Mouse (Mus musculus) forebrain, embryonic 15.5 days (tissue): ENCODE measurements at regions not wholly inside any gene's neighbourhood (a gene's known extent, or its start where the extent isn't known, plus 50 kb on each side); places are given as distances from the start of the nearest gene placed in this dataset.

ENCODE experiments used
- ATAC-seq: fragments of 200-750 bp; cut with Nextera tagmentation; replicated peaks from 2 replicates; pipeline ENCODE4 v1.8.0; 2017; ENCODE audit warnings: mild to moderate bottlenecking, moderate TSS enrichment, moderate library complexity
- H3K27ac ChIP-seq: fragments of 300-500 bp; sonication (generic); replicated peaks from 2 replicates; pipeline ENCODE4 v1.5.1; 2015; ENCODE audit warnings: mild to moderate bottlenecking, inconsistent platforms
- H3K27me3 ChIP-seq: fragments of 300-500 bp; sonication (generic); 2 replicates; pipeline ENCODE4 v1.6.1; 2015; ENCODE audit warnings: inconsistent platforms
- H3K36me3 ChIP-seq: fragments of 300-500 bp; sonication (generic); 2 replicates; pipeline ENCODE4 v1.6.1; 2015; ENCODE audit warnings: mild to moderate bottlenecking, inconsistent platforms
- H3K4me1 ChIP-seq: fragments of 300-500 bp; sonication (generic); 2 replicates; pipeline ENCODE4 v1.6.1; 2015; ENCODE audit warnings: inconsistent platforms
- H3K4me2 ChIP-seq: fragments of 300-500 bp; sonication (generic); replicated peaks from 2 replicates; pipeline ENCODE4 v1.6.1; 2015; ENCODE audit warnings: mild to moderate bottlenecking, inconsistent platforms
- H3K4me3 ChIP-seq: fragments of 300-500 bp; sonication (generic); 2 replicates; pipeline ENCODE4 v1.5.1; 2015; ENCODE audit warnings: mild to moderate bottlenecking, inconsistent platforms
- H3K9ac ChIP-seq: fragments of 300-500 bp; sonication (generic); replicated peaks from 2 replicates; pipeline ENCODE4 v1.6.1; 2015; ENCODE audit warnings: mild to moderate bottlenecking, inconsistent platforms
- H3K9me3 ChIP-seq: fragments of 300-500 bp; sonication (generic); 2 replicates; pipeline ENCODE4 v1.6.1; 2016; ENCODE audit warnings: inconsistent platforms
- WGBS: fragments of 180-500 bp; shearing (Covaris S2); methylation state at CpG from one replicate; pipeline ENCODE4 v1.1.7; 2015; ENCODE audit warnings: mixed read lengths; 5-methylcytosine and 5-hydroxymethylcytosine counted together

GRCm38 (mm10) chr2:171348156-171348555 lies 616.5 kb downstream of the Dok5 start:
- H3K4me3 ChIP-seq = no peak overlapping the region
- no peak overlapping the region for H3K4me2 ChIP-seq
- H3K27me3 ChIP-seq = no peaks in the 10 kb centered on the region
- H3K9me3 ChIP-seq = no peaks in the 10 kb centered on the region
- H3K4me1 ChIP-seq = no peaks in the 10 kb centered on the region
- WGBS = 96% methylated on average over 2 of the region's 2 CpGs
- H3K9ac ChIP-seq = no peak overlapping the region
- H3K36me3 ChIP-seq = no peaks in the 10 kb centered on the region
- ATAC-seq = no peak
- H3K27ac ChIP-seq = no peak overlapping the region

DNA sequence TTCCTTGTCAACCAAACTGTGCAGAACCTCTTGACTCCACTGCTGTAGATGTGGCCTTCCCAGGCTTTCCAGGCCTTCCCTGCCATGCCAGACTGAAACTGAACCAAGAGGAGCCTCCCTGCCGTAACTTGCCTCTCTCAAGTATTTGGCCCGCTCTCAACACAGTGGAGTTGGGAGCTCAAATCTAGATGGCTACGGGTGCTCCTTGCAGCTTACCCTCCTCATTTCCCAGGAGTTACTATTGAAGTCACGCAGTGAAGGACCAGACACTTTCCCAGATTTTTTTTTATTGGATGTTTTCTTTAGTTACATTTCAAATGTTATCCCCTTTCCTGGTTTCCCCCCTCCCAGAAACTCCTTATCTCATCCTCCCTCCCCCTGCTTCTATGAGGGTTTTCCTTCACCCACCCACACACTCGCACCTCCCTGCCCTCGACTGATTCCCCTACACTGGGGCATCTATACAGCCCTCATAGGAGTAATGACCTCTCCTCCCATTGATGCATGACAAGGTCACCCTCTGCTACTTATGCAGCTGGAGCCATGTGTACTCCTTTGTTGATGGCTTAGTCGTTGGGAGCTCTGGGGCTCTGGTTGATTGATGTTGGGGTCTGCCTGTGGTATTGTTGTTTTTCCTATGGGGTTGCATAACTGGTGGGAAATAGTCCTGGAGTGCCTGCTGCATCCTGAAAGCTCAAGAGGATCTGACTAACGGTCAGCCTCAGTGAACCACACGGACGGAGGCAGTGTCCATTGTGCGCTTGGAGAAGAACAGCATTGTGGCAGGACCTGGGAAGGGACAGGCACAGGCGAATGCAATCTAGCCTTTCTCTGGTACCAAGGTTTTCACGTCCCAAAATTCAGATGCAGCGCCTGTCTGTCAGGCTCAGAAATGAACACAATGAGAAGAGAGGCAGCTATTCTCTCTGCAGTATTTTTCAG lies 602.5 kb downstream of the Dok5 start:
- H3K27ac ChIP-seq = no peak overlapping the region
- WGBS = 58% methylated on average over 14 of the region's 14 CpGs
- no peak overlapping the region for H3K4me3 ChIP-seq
- H3K36me3 ChIP-seq = no peaks in the 10 kb centered on the region
- ATAC-seq = no peak
- H3K4me2 ChIP-seq = no peak overlapping the region
- no peak overlapping the region for H3K9ac ChIP-seq
- H3K4me1 ChIP-seq = 0 out of 2 replicates have a peak, but pooled peaks cover 5% of the 10 kb centered on the region
- no peaks in the 10 kb centered on the region for H3K9me3 ChIP-seq
- no peaks in the 10 kb centered on the region for H3K27me3 ChIP-seq

DNA sequence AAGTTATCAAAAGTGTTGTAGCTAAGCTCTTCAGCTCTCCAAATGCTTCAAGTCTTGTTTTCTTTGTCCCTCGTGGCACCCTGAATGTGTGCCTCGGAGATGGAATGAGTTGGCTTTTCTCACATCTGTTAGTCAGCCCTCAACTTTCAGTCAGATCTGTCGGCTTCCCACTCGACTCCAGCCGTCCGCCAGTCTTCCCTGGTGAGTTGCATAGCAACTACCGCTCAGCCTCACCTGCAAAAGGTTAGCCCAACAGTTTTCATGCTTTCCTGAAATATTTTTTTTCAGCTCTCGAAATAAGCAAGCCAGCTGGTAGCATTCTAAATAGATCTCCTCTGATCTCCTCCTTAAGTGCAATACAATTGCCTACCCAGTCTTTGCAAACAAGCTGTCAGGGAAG lies 601.2 kb downstream of the Dok5 start:
- Histone ChIP-seq H3K4me2 (no peak overlapping the region), H3K9ac (no peak overlapping the region), H3K4me3 (no peak overlapping the region), H3K27ac (no peak overlapping the region), H3K9me3 (no peaks in the 10 kb centered on the region), H3K27me3 (no peaks in the 10 kb centered on the region), H3K36me3 (no peaks in the 10 kb centered on the region), H3K4me1 (0 out of 2 replicates have a peak, but pooled peaks cover 5% of the 10 kb centered on the region)
- 89% methylated on average over 8 of the region's 8 CpGs for WGBS
- ATAC-seq = no peak

DNA sequence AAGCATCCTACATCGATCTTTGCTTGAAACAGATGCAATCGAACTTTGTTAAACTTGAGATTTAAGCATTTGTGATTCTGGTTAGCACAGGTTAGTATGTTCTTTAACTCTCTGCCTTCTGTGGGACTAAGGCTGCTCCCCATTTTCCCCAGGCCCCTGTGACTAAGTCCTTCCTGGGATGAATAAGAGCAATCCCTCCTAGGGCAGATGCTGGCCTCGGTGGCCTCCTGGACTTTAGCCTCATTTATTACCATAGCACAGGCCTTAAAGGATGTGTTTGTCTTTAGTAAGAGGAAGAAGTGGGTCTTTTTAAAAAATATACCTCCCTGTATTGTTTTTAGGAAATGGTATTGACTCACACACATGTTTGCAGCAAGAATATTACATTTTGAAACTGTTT lies 599.9 kb downstream of the Dok5 start:
- Histone ChIP-seq H3K4me2 (no peak overlapping the region), H3K4me3 (no peak overlapping the region), H3K36me3 (no peaks in the 10 kb centered on the region), H3K4me1 (0 out of 2 replicates have a peak, but pooled peaks cover 5% of the 10 kb centered on the region), H3K9ac (no peak overlapping the region), H3K27ac (no peak overlapping the region), H3K27me3 (no peaks in the 10 kb centered on the region), H3K9me3 (no peaks in the 10 kb centered on the region)
- ATAC-seq = no peak
- over 99% methylated on average over 3 of the region's 3 CpGs for WGBS

- no peak overlapping the region for H3K4me3 ChIP-seq
- 73% methylated on average over 3 of the region's 3 CpGs for WGBS
- H3K4me2 ChIP-seq = no peak overlapping the region
- H3K9ac ChIP-seq = no peak overlapping the region
- H3K36me3 ChIP-seq = no peaks in the 10 kb centered on the region
- H3K4me1 ChIP-seq = no peaks in the 10 kb centered on the region
- no peaks in the 10 kb centered on the region for H3K27me3 ChIP-seq
- no peak for ATAC-seq
- H3K27ac ChIP-seq = no peak overlapping the region
- H3K9me3 ChIP-seq = no peaks in the 10 kb centered on the region
These were observed 595.3 kb downstream of the Dok5 start for GRCm38 (mm10) chr2:171326909-171327308.

GRCm38 (mm10) chr2:171308486-171308885 lies 576.9 kb downstream of the Dok5 start:
- H3K4me1 ChIP-seq = peaks cover 5% of the 10 kb centered on the region; the same call in 1 of the 2 replicates
- no peak overlapping the region for H3K9ac ChIP-seq
- H3K27me3 ChIP-seq = no peaks in the 10 kb centered on the region
- 82% methylated on average over 4 of the region's 4 CpGs for WGBS
- H3K27ac ChIP-seq = no peak overlapping the region
- no peaks in the 10 kb centered on the region for H3K9me3 ChIP-seq
- no peak overlapping the region for H3K4me2 ChIP-seq
- no peak for ATAC-seq
- H3K4me3 ChIP-seq = no peak overlapping the region
- H3K36me3 ChIP-seq = no peaks in the 10 kb centered on the region

GRCm38 (mm10) chr2:171306000-171306399 lies 574.4 kb downstream of the Dok5 start:
- Histone ChIP-seq H3K4me2 (no peak overlapping the region), H3K4me1 (peaks cover 5% of the 10 kb centered on the region; the same call in 1 of the 2 replicates), H3K4me3 (no peak overlapping the region), H3K36me3 (no peaks in the 10 kb centered on the region), H3K9ac (no peak overlapping the region), H3K27ac (no peak overlapping the region), H3K27me3 (no peaks in the 10 kb centered on the region), H3K9me3 (no peaks in the 10 kb centered on the region)
- 0 out of 2 replicates have a peak, but pooled peaks have one; percentile 51 for ATAC-seq
- WGBS = 46% methylated on average over 12 of the region's 12 CpGs

- peak; percentile 68 for ATAC-seq
- WGBS = 9% methylated on average over 5 of the region's 5 CpGs
- H3K9me3 ChIP-seq = no peaks in the 10 kb centered on the region
- no peak overlapping the region for H3K4me2 ChIP-seq
- no peaks in the 10 kb centered on the region for H3K36me3 ChIP-seq
- H3K4me1 ChIP-seq = 0 out of 2 replicates have a peak, but pooled peaks cover 6% of the 10 kb centered on the region
- no peak overlapping the region for H3K27ac ChIP-seq
- no peak overlapping the region for H3K9ac ChIP-seq
- no peaks in the 10 kb centered on the region for H3K27me3 ChIP-seq
- no peak overlapping the region for H3K4me3 ChIP-seq
These were observed 566.9 kb downstream of the Dok5 start for GRCm38 (mm10) chr2:171298519-171298918.

DNA sequence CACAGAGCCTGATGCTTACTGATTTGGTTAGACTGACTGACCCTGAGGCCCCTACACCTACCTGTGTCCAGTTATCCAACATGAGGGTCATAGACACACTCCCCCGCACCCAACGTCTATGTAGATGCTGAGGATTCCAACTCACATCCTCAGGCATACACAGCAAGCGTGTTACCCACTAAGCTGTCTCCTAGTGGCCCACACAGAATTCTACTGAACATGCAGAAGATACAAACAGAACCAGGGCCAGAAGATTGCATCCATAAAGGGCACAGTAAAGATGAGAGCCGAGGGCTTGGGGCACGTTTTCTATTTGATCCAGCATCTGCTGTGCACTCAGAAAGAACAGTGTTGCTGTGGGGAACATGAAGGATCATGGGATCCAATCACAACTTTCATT lies 564.0 kb downstream of the Dok5 start:
- 92% methylated on average over 5 of the region's 5 CpGs for whole genome bisulfite sequencing
- H3K27me3 ChIP-seq = no peaks in the 10 kb centered on the region
- H3K36me3 ChIP-seq = no peaks in the 10 kb centered on the region
- H3K9ac ChIP-seq = no peak overlapping the region
- H3K4me2 ChIP-seq = no peak overlapping the region
- no peak overlapping the region for H3K27ac ChIP-seq
- H3K9me3 ChIP-seq = no peaks in the 10 kb centered on the region
- no peak for ATAC-seq
- peaks cover 15% of the 10 kb centered on the region; the same call in 1 of the 2 replicates for H3K4me1 ChIP-seq
- no peak overlapping the region for H3K4me3 ChIP-seq

DNA sequence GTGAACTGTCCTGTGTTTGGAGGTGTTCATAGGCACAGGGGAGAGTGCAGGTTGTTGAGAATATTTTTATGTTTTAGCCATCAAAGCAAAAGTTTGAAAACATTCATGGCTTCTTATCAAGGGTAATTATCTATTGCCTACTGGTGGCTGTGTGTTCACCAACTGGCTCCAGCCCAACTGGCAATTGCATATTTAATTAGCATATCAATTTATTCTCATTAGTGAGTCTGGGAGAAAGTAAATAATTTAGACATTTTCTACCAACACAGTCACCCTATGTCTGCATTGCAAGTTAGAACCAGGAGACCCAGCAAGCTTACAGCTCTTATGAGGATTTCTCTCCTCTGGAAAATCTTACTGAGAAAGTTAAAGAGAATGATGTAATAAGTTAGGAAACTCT lies 561.0 kb downstream of the Dok5 start:
- Histone ChIP-seq H3K4me2 (no peak overlapping the region), H3K9me3 (no peaks in the 10 kb centered on the region), H3K4me1 (peaks cover 9% of the 10 kb centered on the region; the same call in 1 of the 2 replicates), H3K4me3 (no peak overlapping the region), H3K9ac (no peak overlapping the region), H3K27me3 (no peaks in the 10 kb centered on the region), H3K27ac (no peak overlapping the region), H3K36me3 (no peaks in the 10 kb centered on the region)
- no peak for ATAC-seq

DNA sequence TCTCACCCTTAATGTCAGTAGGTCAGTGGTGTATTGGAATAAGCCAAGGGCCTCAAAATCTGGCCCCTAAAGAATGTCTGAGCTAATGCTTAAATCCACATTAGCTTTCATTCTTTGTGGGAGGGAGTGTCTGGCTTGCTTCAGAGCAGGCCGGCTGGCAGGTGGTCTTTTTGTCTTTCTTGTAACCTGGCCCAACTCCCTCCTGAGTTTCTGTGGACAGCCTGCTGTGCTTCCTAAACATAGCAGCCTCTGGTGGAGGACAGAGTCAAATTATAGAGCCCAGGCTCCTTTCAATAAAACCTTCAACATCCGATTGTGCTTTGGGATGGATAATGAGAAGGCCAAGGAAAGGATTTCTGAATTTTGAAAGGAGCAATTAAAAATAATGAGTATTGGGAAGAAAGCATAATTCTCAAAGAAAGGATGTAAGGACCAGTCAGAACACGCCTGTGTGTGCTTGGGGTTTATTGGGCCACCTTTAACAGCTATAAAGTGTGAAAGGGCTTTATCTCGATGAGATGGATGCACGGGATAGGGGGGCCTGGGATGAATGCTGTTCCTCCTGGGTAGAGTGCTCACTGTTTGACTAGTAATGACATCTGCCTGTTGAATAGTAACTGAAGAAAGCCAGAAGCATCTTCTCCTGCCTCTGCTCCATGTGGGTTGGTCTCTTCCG lies 554.2 kb downstream of the Dok5 start:
- no peak for ATAC-seq

DNA sequence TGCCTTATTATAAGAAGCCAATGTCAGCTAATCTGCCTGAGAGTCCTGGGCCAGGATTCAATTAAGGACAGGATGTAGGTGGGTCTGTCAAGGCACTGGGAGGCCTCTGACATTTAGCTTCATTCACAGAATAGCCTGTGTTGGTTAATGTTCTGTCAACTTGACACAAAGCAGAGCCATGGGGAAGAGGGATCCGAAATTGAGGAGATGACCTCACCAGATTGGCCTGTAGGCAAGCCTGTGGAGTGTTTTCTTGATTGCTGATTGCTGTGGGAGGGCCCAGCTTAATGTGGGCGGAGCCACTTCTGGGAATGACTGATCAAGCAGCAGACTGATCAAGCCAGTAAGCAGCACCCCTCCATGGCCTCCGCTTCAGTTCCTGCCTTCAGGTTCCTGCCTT lies 548.5 kb downstream of the Dok5 start:
- WGBS = 75% methylated on average over 3 of the region's 3 CpGs
- no peak for ATAC-seq
- H3K4me3 ChIP-seq = no peak overlapping the region
- no peak overlapping the region for H3K4me2 ChIP-seq
- no peak overlapping the region for H3K27ac ChIP-seq
- no peaks in the 10 kb centered on the region for H3K9me3 ChIP-seq
- no peaks in the 10 kb centered on the region for H3K27me3 ChIP-seq
- H3K36me3 ChIP-seq = no peaks in the 10 kb centered on the region
- no peak overlapping the region for H3K9ac ChIP-seq
- no peaks in the 10 kb centered on the region for H3K4me1 ChIP-seq

More for the DNA sequence above, 554.2 kb downstream of the Dok5 start:
- Histone ChIP-seq H3K27me3 (no peaks in the 10 kb centered on the region), H3K9me3 (no peaks in the 10 kb centered on the region), H3K4me3 (no peak overlapping the region), H3K36me3 (no peaks in the 10 kb centered on the region), H3K4me1 (peaks cover 7% of the 10 kb centered on the region), H3K9ac (no peak overlapping the region), H3K4me2 (no peak overlapping the region), H3K27ac (no peak overlapping the region)
- 7% methylated on average over 6 of the region's 6 CpGs for WGBS
